Mouse (Mus musculus) intestine, postnatal 0 days (tissue): ENCODE results near the gene Anp32a. TPM values are rescaled to one million over a fixed set of nuclear protein-coding genes. Genes with fewer than 3 reads are reported as not detected.

Experiments
- ATAC-seq: fragments of 200-750 bp; cut with Nextera tagmentation; 2 replicates; pipeline ENCODE4 v1.8.0; 2017; ENCODE audit warnings: mild to moderate bottlenecking, moderate TSS enrichment, moderate library complexity
- H3K27ac ChIP-seq: fragments of 300-500 bp; sonication (generic); 2 replicates; pipeline ENCODE4 v1.5.1; 2014; ENCODE audit warnings: mild to moderate bottlenecking, low read depth, low read length, moderate library complexity
- H3K27me3 ChIP-seq: fragments of 300-500 bp; sonication (generic); replicated peaks from 2 replicates; pipeline ENCODE4 v1.6.1; 2014; ENCODE audit warnings: low read length, mixed read lengths; ENCODE audit not compliant: control insufficient read depth, insufficient read depth
- H3K36me3 ChIP-seq: fragments of 300-500 bp; sonication (generic); 2 replicates; pipeline ENCODE4 v1.6.1; 2014; ENCODE audit warnings: mild to moderate bottlenecking, moderate library complexity; ENCODE audit not compliant: control insufficient read depth, insufficient read depth
- H3K4me1 ChIP-seq: fragments of 300-500 bp; sonication (generic); replicated peaks from 2 replicates; pipeline ENCODE4 v1.6.1; 2014; ENCODE audit warnings: antibody characterized with exemption, low read length, mixed read lengths; ENCODE audit not compliant: control insufficient read depth, insufficient read depth
- H3K4me2 ChIP-seq: fragments of 300-500 bp; sonication (generic); replicated peaks from 2 replicates; pipeline ENCODE4 v1.6.1; 2014; ENCODE audit warnings: low read depth, mild to moderate bottlenecking, moderate library complexity
- H3K4me3 ChIP-seq: fragments of 300-500 bp; sonication (generic); 2 replicates; pipeline ENCODE4 v1.5.1; 2014; ENCODE audit warnings: low read depth, low read length
- H3K9ac ChIP-seq: fragments of 300-500 bp; sonication (generic); 2 replicates; pipeline ENCODE4 v1.6.1; 2014; ENCODE audit warnings: mild to moderate bottlenecking, low read depth, low read length
- H3K9me3 ChIP-seq: fragments of 300-500 bp; sonication (generic); 2 replicates; pipeline ENCODE4 v1.6.1; 2016; ENCODE audit warnings: mixed run types; ENCODE audit not compliant: control insufficient read depth
- CTCF ChIP-seq: sonication (generic); IDR thresholded peaks from 2 replicates; pipeline ENCODE4 v1.5.1; 2016; ENCODE audit warnings: low read depth, mild to moderate bottlenecking, control low read depth, antibody characterized with exemption, moderate library complexity
- WGBS: fragments of 180-500 bp; shearing (Covaris S2); extraction: QIAGEN DNeasy Blood & Tissue Kit; methylation state at CpG from one replicate; pipeline ENCODE4 v1.1.7; 2014; 5-methylcytosine and 5-hydroxymethylcytosine counted together
- polyA plus RNA-seq: library from polyadenylated mRNA; unstranded; fragments of >200 nt; fragmentation: Nextera tagmentation; extraction: Ambion mirVana; gene quantifications from 2 replicates; pipeline ENCODE4 v1.2.1, GENCODE M21; 2015

The Anp32a gene
- polyA plus RNA-seq, 1 experiment from 2014 or later, result 57.4 TPM

GRCm38 (mm10) chr9:62345081-62345481, 4.0 kb downstream of the Anp32a start:
- Histone ChIP-seq H3K9me3 (no peaks in the 10 kb centered on the region), H3K27me3 (no peaks in the 10 kb centered on the region), H3K4me3 (peak overlapping the region; percentile 56), H3K4me2 (peak overlapping the region; percentile 92), H3K27ac (peak overlapping the region; percentile 99), H3K9ac (peak overlapping the region; percentile 96), H3K36me3 (no peaks in the 10 kb centered on the region), H3K4me1 (peaks cover 7% of the 10 kb centered on the region; the same call in 1 of the 2 replicates)
- TF ChIP-seq CTCF, result no peak
- ATAC-seq, result no peak; the same call in 1 of the 2 replicates
- 15% methylated on average over 11 of the region's 11 CpGs for WGBS

DNA sequence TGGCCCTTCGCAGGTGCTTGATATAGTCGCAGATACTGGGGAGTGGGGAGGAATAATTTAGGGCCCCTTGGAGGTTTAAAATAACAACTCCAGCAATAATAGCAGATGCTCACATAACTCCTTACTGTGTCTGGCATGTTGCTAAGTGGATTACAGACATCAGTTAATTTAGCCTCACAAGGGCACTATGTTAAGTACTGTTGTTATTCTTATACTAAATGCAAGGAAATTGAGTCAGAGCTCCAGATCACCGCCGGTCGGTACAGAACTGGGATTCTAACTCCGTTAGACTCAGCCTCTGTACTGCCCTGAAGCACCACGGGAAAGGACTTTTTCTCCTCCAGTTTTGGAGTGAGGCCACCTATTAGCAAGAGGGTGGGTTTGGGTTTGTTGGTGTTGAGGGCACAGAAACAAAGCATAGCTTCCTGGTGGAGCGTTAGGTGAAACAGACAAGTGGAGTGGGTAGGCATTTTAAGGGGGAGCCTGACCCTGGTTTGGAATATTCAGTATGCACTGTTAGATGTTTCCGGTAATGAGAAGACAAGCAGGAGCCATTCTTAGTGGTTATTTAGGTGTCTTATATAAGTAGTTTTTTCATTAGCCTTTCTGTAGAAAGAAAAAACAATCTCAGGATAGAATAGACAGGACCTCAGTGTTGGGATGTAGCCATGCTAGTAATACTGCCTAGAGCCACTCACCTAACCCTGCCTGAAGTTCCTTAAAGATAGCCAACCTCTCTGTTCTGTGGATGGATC, 4.7 kb downstream of the Anp32a start:
- no peak overlapping the region for H3K9ac ChIP-seq
- peaks cover 7% of the 10 kb centered on the region; the same call in 1 of the 2 replicates for H3K4me1 ChIP-seq
- H3K36me3 ChIP-seq, result no peaks in the 10 kb centered on the region
- peak overlapping the region; percentile 99; the same call in 1 of the 2 replicates for H3K27ac ChIP-seq
- WGBS, result 49% methylated on average over 9 of the region's 9 CpGs
- no peak overlapping the region for H3K4me3 ChIP-seq
- no peaks in the 10 kb centered on the region for H3K9me3 ChIP-seq
- ATAC-seq, result no peak
- H3K4me2 ChIP-seq, result peak overlapping the region; percentile 92
- no peak for TF ChIP-seq CTCF
- H3K27me3 ChIP-seq, result no peaks in the 10 kb centered on the region

GRCm38 (mm10) chr9:62346388-62346679, 5.2 kb downstream of the Anp32a start:
- no peak overlapping the region for H3K4me3 ChIP-seq
- no peak for ATAC-seq
- peak overlapping the region; percentile 6; the same call in 1 of the 2 replicates for H3K4me2 ChIP-seq
- H3K9me3 ChIP-seq, result no peaks in the 10 kb centered on the region
- no peaks in the 10 kb centered on the region for H3K36me3 ChIP-seq
- H3K27ac ChIP-seq, result no peak overlapping the region
- TF ChIP-seq CTCF, result no peak
- no peaks in the 10 kb centered on the region for H3K27me3 ChIP-seq
- H3K4me1 ChIP-seq, result peaks cover 7% of the 10 kb centered on the region; the same call in 1 of the 2 replicates
- no peak overlapping the region for H3K9ac ChIP-seq
- 60% methylated on average over 6 of the region's 6 CpGs for WGBS

- no peaks in the 10 kb centered on the region for H3K27me3 ChIP-seq
- no peaks in the 10 kb centered on the region for H3K9me3 ChIP-seq
- TF ChIP-seq CTCF, result no peak
- no peak overlapping the region for H3K4me3 ChIP-seq
- no peak overlapping the region for H3K9ac ChIP-seq
- peaks cover 7% of the 10 kb centered on the region; the same call in 1 of the 2 replicates for H3K4me1 ChIP-seq
- WGBS, result 74% methylated on average over 5 of the region's 5 CpGs
- H3K27ac ChIP-seq, result no peak overlapping the region; the same call in 1 of the 2 replicates
- ATAC-seq, result no peak
- H3K4me2 ChIP-seq, result no peak overlapping the region
- no peaks in the 10 kb centered on the region for H3K36me3 ChIP-seq
Observed at GRCm38 (mm10) chr9:62347201-62347600, 6.1 kb downstream of the Anp32a start.

GRCm38 (mm10) chr9:62348050-62348449, 7.0 kb downstream of the Anp32a start:
- H3K4me2 ChIP-seq, result no peak overlapping the region
- H3K27ac ChIP-seq, result no peak overlapping the region
- H3K4me3 ChIP-seq, result no peak overlapping the region
- no peaks in the 10 kb centered on the region for H3K9me3 ChIP-seq
- H3K36me3 ChIP-seq, result no peaks in the 10 kb centered on the region
- TF ChIP-seq CTCF, result no peak
- no peak overlapping the region for H3K9ac ChIP-seq
- H3K27me3 ChIP-seq, result no peaks in the 10 kb centered on the region
- WGBS, result 72% methylated on average over 10 of the region's 10 CpGs
- peaks cover 7% of the 10 kb centered on the region; the same call in 1 of the 2 replicates for H3K4me1 ChIP-seq
- no peak for ATAC-seq

GRCm38 (mm10) chr9:62348467-62348985, 7.4 kb downstream of the Anp32a start:
- no peak overlapping the region for H3K27ac ChIP-seq
- no peak for ATAC-seq
- no peaks in the 10 kb centered on the region for H3K36me3 ChIP-seq
- no peak overlapping the region for H3K9ac ChIP-seq
- H3K27me3 ChIP-seq, result no peaks in the 10 kb centered on the region
- peaks cover 7% of the 10 kb centered on the region; the same call in 1 of the 2 replicates for H3K4me1 ChIP-seq
- TF ChIP-seq CTCF, result no peak
- WGBS, result 49% methylated on average over 6 of the region's 6 CpGs
- H3K4me3 ChIP-seq, result no peak overlapping the region
- H3K4me2 ChIP-seq, result no peak overlapping the region
- H3K9me3 ChIP-seq, result no peaks in the 10 kb centered on the region
